Mouse (Mus musculus) retina, postnatal 1 day (tissue): ENCODE measurements around the gene Zrsr1.

Source experiments
- DNase-seq: peaks from one replicate; pipeline ENCODE4 v3.0.0-alpha.2; 2012

Gene Zrsr1

GRCm38 (mm10) chr11:22973599-22973998 is 1.8 kb downstream of the Zrsr1 start:
- DNase-seq: peak; percentile 24

GRCm38 (mm10) chr11:22978215-22978614 is 6.4 kb downstream of the Zrsr1 start:
- DNase-seq: no peak

GRCm38 (mm10) chr11:22978711-22979110 is 6.9 kb downstream of the Zrsr1 start:
- DNase-seq: peak; percentile 57

GRCm38 (mm10) chr11:22979221-22979620 is 7.4 kb downstream of the Zrsr1 start:
- DNase-seq: no peak

- DNase-seq: no peak
Observed at GRCm38 (mm10) chr11:22981041-22981440, 9.2 kb downstream of the Zrsr1 start.

- DNase-seq: no peak
Observed at GRCm38 (mm10) chr11:22981543-22981950, 9.7 kb downstream of the Zrsr1 start.

- DNase-seq: peak; percentile 97
Observed at GRCm38 (mm10) chr11:22981984-22982757, 10.4 kb downstream of the Zrsr1 start, which contains the start of the genes Gm28048 and Commd1. Gm28048 (minus strand) TSS chr11:22982090. Commd1 (minus strand) TSS chr11:22982382.

- no peak for DNase-seq
Observed at GRCm38 (mm10) chr11:22982846-22983245, 11.0 kb downstream of the Zrsr1 start.

- DNase-seq: no peak
Observed at GRCm38 (mm10) chr11:22985510-22985909, 13.7 kb downstream of the Zrsr1 start.

GRCm38 (mm10) chr11:22987357-22987756 is 15.6 kb downstream of the Zrsr1 start:
- peak; percentile 72 for DNase-seq

- DNase-seq: peak; percentile 49
Observed at GRCm38 (mm10) chr11:22989786-22990185, 18.0 kb downstream of the Zrsr1 start.

GRCm38 (mm10) chr11:22990393-22991126 is 18.8 kb downstream of the Zrsr1 start, which contains the start of gene Cct4:
Cct4 (plus strand) TSS chr11:22990519.
- peak; percentile 96 for DNase-seq

- DNase-seq: peak; percentile 15
Observed at GRCm38 (mm10) chr11:22991218-22991835, 19.5 kb downstream of the Zrsr1 start.

- no peak for DNase-seq
Observed at GRCm38 (mm10) chr11:22994271-22994670, 22.5 kb downstream of the Zrsr1 start.

GRCm38 (mm10) chr11:22995461-22995860 is 23.7 kb downstream of the Zrsr1 start:
- DNase-seq: no peak

GRCm38 (mm10) chr11:22998308-22998707 is 26.5 kb downstream of the Zrsr1 start:
- DNase-seq: no peak

GRCm38 (mm10) chr11:23005276-23005675 is 33.5 kb downstream of the Zrsr1 start:
- DNase-seq: no peak

GRCm38 (mm10) chr11:23007166-23007480 is 35.3 kb downstream of the Zrsr1 start:
- no peak for DNase-seq

GRCm38 (mm10) chr11:23007481-23008180 is 35.8 kb downstream of the Zrsr1 start, which contains the start of gene Fam161a:
Fam161a (plus strand) TSS chr11:23007531.
- peak; percentile 98 for DNase-seq

GRCm38 (mm10) chr11:23008181-23008823 is 36.5 kb downstream of the Zrsr1 start:
- peak; percentile 96 for DNase-seq

- no peak for DNase-seq
Observed at GRCm38 (mm10) chr11:23008824-23009200, 37.0 kb downstream of the Zrsr1 start.

- DNase-seq: no peak
Observed at GRCm38 (mm10) chr11:23013096-23013495, 41.3 kb downstream of the Zrsr1 start.
